Mouse (Mus musculus): ENCODE results near the gene Polr2e. TPM values are rescaled to one million over a fixed set of nuclear protein-coding genes. Genes with fewer than 3 reads are reported as not detected.
A peak's percentile ranks its signal among the peaks of the same experiment; 100 is the strongest.

Polr2e gene
- total RNA-seq, 2 experiments from 2014 or later: 42.0 to 50.9 TPM

- no peak overlapping the region for H3K4me3 ChIP-seq
- no peak for TF ChIP-seq CTCF (IDR thresholded peaks at IDR 0.05)
- no peak for DNase-seq
- H3K27ac ChIP-seq: no peak overlapping the region
- intact Hi-C loops (cut with DNase I): no loop called here
Measured at GRCm38 (mm10) chr10:80001945-80002344, 37.6 kb downstream of the Polr2e start.

- no peak for DNase-seq
- Histone ChIP-seq H3K27ac (no peak overlapping the region), H3K4me3 (peak overlapping the region; percentile 83)
- intact Hi-C loops (cut with DNase I): loop anchor here (5.0 kb wide), 1 partner anchor 39 kb away; the partner anchor contains the start of gene Polr2e
- no peak for TF ChIP-seq CTCF (IDR thresholded peaks at IDR 0.05)
Measured at GRCm38 (mm10) chr10:79997819-79998218, 41.8 kb downstream of the Polr2e start.

GRCm38 (mm10) chr10:79997034-79997760 is 42.4 kb downstream of the Polr2e start:
- Histone ChIP-seq H3K4me3 (peak overlapping the region; percentile 83), H3K27ac (peak overlapping the region; percentile 86)
- peak; percentile 78 for DNase-seq
- intact Hi-C loops (cut with DNase I): loop anchor here (5.0 kb wide), 1 partner anchor 40 kb away; the partner anchor contains the start of gene Polr2e
- TF ChIP-seq CTCF (IDR thresholded peaks at IDR 0.05): no peak

GRCm38 (mm10) chr10:79996272-79997033 is 43.1 kb downstream of the Polr2e start, which contains the start of gene Abca7:
Abca7 (plus strand) TSS chr10:79996494.
- TF ChIP-seq CTCF (IDR thresholded peaks at IDR 0.05): no peak
- H3K4me3 ChIP-seq: peak within 1 kb of the TSS; percentile 83
- H3K27ac ChIP-seq: peak within 1 kb of the TSS; percentile 86
- DNase-seq: peak; percentile 99
- intact Hi-C loops (cut with DNase I): loop anchor here (5.0 kb wide), 1 partner anchor 41 kb away; the partner anchor contains the start of gene Polr2e

- no peak for DNase-seq
- peak overlapping the region; percentile 86 for H3K27ac ChIP-seq
- peak overlapping the region; percentile 83; the same call in 1 of the 2 replicates for H3K4me3 ChIP-seq
- TF ChIP-seq CTCF (IDR thresholded peaks at IDR 0.05): no peak
- intact Hi-C loops (cut with DNase I): loop anchor here (5.0 kb wide), 1 partner anchor 42 kb away; the partner anchor contains the start of gene Polr2e
Measured at GRCm38 (mm10) chr10:79995636-79996035, 44.0 kb downstream of the Polr2e start.

- Histone ChIP-seq H3K4me3 (no peak overlapping the region), H3K27ac (0 out of 2 replicates have a peak overlapping the region, but pooled peaks have one; percentile 31)
- TF ChIP-seq CTCF (IDR thresholded peaks at IDR 0.05): no peak
- DNase-seq: no peak
- intact Hi-C loops (cut with DNase I): loop anchor here (5.0 kb wide), 1 partner anchor 43 kb away; the partner anchor contains the start of gene Polr2e
Measured at GRCm38 (mm10) chr10:79994397-79995115, 45.0 kb downstream of the Polr2e start.

- Histone ChIP-seq H3K4me3 (no peak overlapping the region), H3K27ac (no peak overlapping the region)
- peak; percentile 29; the same call in 1 of the 2 replicates for TF ChIP-seq CTCF (IDR thresholded peaks at IDR 0.05)
- DNase-seq: no peak
- intact Hi-C loops (cut with DNase I): no loop called here
Measured at GRCm38 (mm10) chr10:79991548-79991947, 48.0 kb downstream of the Polr2e start.

GRCm38 (mm10) chr10:79991099-79991498 is 48.5 kb downstream of the Polr2e start:
- DNase-seq: no peak
- H3K4me3 ChIP-seq: peak overlapping the region; percentile 7
- intact Hi-C loops (cut with DNase I): no loop called here
- TF ChIP-seq CTCF (IDR thresholded peaks at IDR 0.05): no peak
- no peak overlapping the region for H3K27ac ChIP-seq

GRCm38 (mm10) chr10:79989870-79990269 is 49.7 kb downstream of the Polr2e start:
- Histone ChIP-seq H3K27ac (peak overlapping the region; percentile 99), H3K4me3 (peak overlapping the region; percentile 88)
- TF ChIP-seq CTCF (IDR thresholded peaks at IDR 0.05): no peak
- intact Hi-C loops (cut with DNase I): loop anchor here (5.0 kb wide), 1 partner anchor 62 kb away; no protein-coding TSS in a partner anchor
- DNase-seq: no peak

- Histone ChIP-seq H3K4me3 (peak overlapping the region; percentile 88), H3K27ac (peak overlapping the region; percentile 99)
- no peak for DNase-seq
- no peak for TF ChIP-seq CTCF (IDR thresholded peaks at IDR 0.05)
- intact Hi-C loops (cut with DNase I): loop anchor here (5.0 kb wide), 1 partner anchor 63 kb away; no protein-coding TSS in a partner anchor
Measured at GRCm38 (mm10) chr10:79989272-79989786, 50.3 kb downstream of the Polr2e start.

GRCm38 (mm10) chr10:79988506-79989271 is 50.9 kb downstream of the Polr2e start, which contains the start of gene Cnn2:
Cnn2 (plus strand) TSS chr10:79988584.
- intact Hi-C loops (cut with DNase I): loop anchor here (5.0 kb wide), 1 partner anchor 64 kb away; no protein-coding TSS in a partner anchor
- TF ChIP-seq CTCF (IDR thresholded peaks at IDR 0.05): no peak
- peak within 1 kb of the TSS; percentile 99 for H3K27ac ChIP-seq
- peak; percentile 78 for DNase-seq
- H3K4me3 ChIP-seq: peak within 1 kb of the TSS; percentile 88

Measured in gastrocnemius, adult 2 months (tissue).